19 mouse cellular contexts compared by ENCODE assay signal in genomic region chr17:34683686-34684220, GRCm38 (mm10). TPM values are rescaled to one million over a fixed set of nuclear protein-coding genes. Genes with fewer than 3 reads are reported as not detected.
A peak's percentile ranks its signal among the peaks of the same experiment; 100 is the strongest.
DNase-seq lines count a peak whose midpoint lies in the region; ATAC-seq and TF ChIP-seq lines count a peak whose summit lies in the region.
"Had no signal": no experiment of that assay in that cellular context is flagged by ENCODE, and none has a peak within 500 bp of the region (broad histone marks: within the 10 kb centered on the region; RNA-seq: fewer than 3 reads in every experiment).

No protein-coding gene starts in this region.

- no peaks in the 10 kb centered on the region for H3K9me3 ChIP-seq in limb, embryonic 13.5 days
- H3K9me3 ChIP-seq in limb, embryonic 10.5 days (replicated peaks), result no peaks in the 10 kb centered on the region
- H3K9me3 ChIP-seq in kidney, embryonic 16.5 days (ENCODE audit: low read length), result peaks cover 2% of the 10 kb centered on the region; the same call in 1 of the 2 replicates

- H3K27ac ChIP-seq in gastrocnemius, adult 2 months, result peak overlapping the region; percentile 84
- H3K27ac ChIP-seq in limb, embryonic 13.5 days, result peak overlapping the region; percentile 10; the same call in 1 of the 2 replicates
- no peak overlapping the region for H3K27ac ChIP-seq in limb, embryonic 10.5 days
- H3K27ac ChIP-seq in small intestine, adult 2 months (ENCODE audit: insufficient read depth, low read depth, low read length), result peak overlapping the region; percentile 9; the same call in 1 of the 2 replicates
- no peak overlapping the region for H3K27ac ChIP-seq in kidney, embryonic 16.5 days (ENCODE audit: low read length)
- H3K27ac ChIP-seq: kidney, postnatal 0 days had no signal

- H3K4me3 ChIP-seq in gastrocnemius, adult 2 months, result peak overlapping the region; percentile 35
- no peak overlapping the region for H3K4me3 ChIP-seq in limb, embryonic 13.5 days
- no peak overlapping the region for H3K4me3 ChIP-seq in limb, embryonic 10.5 days
- no peak overlapping the region for H3K4me3 ChIP-seq in small intestine, adult 2 months (ENCODE audit: low read depth, low read length)
- H3K4me3 ChIP-seq in kidney, embryonic 16.5 days (ENCODE audit: low read length), result no peak overlapping the region
- H3K4me3 ChIP-seq: erythroblast, embryonic 14.5 days had no signal

- H3K4me1 ChIP-seq in limb, embryonic 13.5 days, result peaks cover 22% of the 10 kb centered on the region
- peaks cover 15% of the 10 kb centered on the region for H3K4me1 ChIP-seq in limb, embryonic 10.5 days
- H3K4me1 ChIP-seq in small intestine, adult 2 months (ENCODE audit: control insufficient read depth, insufficient read depth, insufficient read length, low read length), result peaks cover 19% of the 10 kb centered on the region
- H3K4me1 ChIP-seq in kidney, embryonic 16.5 days (ENCODE audit: insufficient read depth, low read length), result peaks cover 4% of the 10 kb centered on the region; the same call in 1 of the 2 replicates

- no peak for ATAC-seq in limb, embryonic 13.5 days (ENCODE audit: low FRiP score, low read depth)
- ATAC-seq in kidney, embryonic 16.5 days (ENCODE audit: low FRiP score, low TSS enrichment), result no peak
- ATAC-seq: forebrain, embryonic 16.5 days had no signal

- H3K4me2 ChIP-seq in limb, embryonic 13.5 days (replicated peaks), result no peak overlapping the region
- no peak overlapping the region for H3K4me2 ChIP-seq in kidney, embryonic 16.5 days (replicated peaks; ENCODE audit: low read depth, low read length)

- 70% methylated on average over 10 of the region's 10 CpGs for WGBS in limb, embryonic 13.5 days
- WGBS in limb, embryonic 10.5 days, result 77% methylated on average over 10 of the region's 10 CpGs
- WGBS in small intestine, adult 2 months, result 62% methylated on average over 10 of the region's 10 CpGs
- WGBS in kidney, embryonic 16.5 days, result 61% methylated on average over 10 of the region's 10 CpGs

- DNase-seq in gastrocnemius, adult 2 months, result peak; percentile 26
- DNase-seq in gastrocnemius, adult 8-10 months (ENCODE audit: low spot score in 2 of 2), result no peak
- DNase-seq in limb, embryonic 10.5 days (ENCODE audit: low spot score), result no peak
- DNase-seq in adipocyte (ENCODE audit: low spot score), result peak; percentile 64
- DNase-seq in cerebellum, postnatal 25 days, result no peak
- DNase-seq: B cell, adult 2 months; cerebellum, adult 9-11 months; embryo, embryonic 11 days; gastrocnemius, postnatal 10 days; liver; midbrain, embryonic 14.5 days; right cerebral cortex, postnatal 25 days had no signal

- H3K36me3 ChIP-seq in limb, embryonic 13.5 days, result no peaks in the 10 kb centered on the region
- H3K36me3 ChIP-seq in limb, embryonic 10.5 days, result no peaks in the 10 kb centered on the region
- no peaks in the 10 kb centered on the region for H3K36me3 ChIP-seq in small intestine, adult 2 months (ENCODE audit: control insufficient read depth, insufficient read depth, low read length)
- H3K36me3 ChIP-seq in kidney, embryonic 16.5 days (ENCODE audit: insufficient read depth, low read length), result no peaks in the 10 kb centered on the region

- peaks cover 44% of the 10 kb centered on the region for H3K27me3 ChIP-seq in limb, embryonic 13.5 days
- H3K27me3 ChIP-seq in limb, embryonic 10.5 days (ENCODE audit: low read depth, poor library complexity, severe bottlenecking), result peaks cover 36% of the 10 kb centered on the region
- H3K27me3 ChIP-seq in small intestine, adult 2 months (ENCODE audit: control insufficient read depth, insufficient read depth, low read length), result no peaks in the 10 kb centered on the region; the same call in 1 of the 2 replicates
- peaks cover 8% of the 10 kb centered on the region for H3K27me3 ChIP-seq in kidney, embryonic 16.5 days (ENCODE audit: insufficient read depth, low read length)

- H3K9ac ChIP-seq in limb, embryonic 13.5 days, result no peak overlapping the region
- no peak overlapping the region for H3K9ac ChIP-seq in kidney, embryonic 16.5 days (replicated peaks; ENCODE audit: low read length)

- no peak for TF ChIP-seq POLR2A in small intestine, adult 2 months (IDR thresholded peaks at IDR 0.05; ENCODE audit: low read depth, low read length)

- no peak for TF ChIP-seq CTCF in gastrocnemius, adult 2 months (IDR thresholded peaks at IDR 0.05)
- no peak for TF ChIP-seq CTCF in small intestine, adult 2 months (IDR thresholded peaks at IDR 0.05; ENCODE audit: extremely low read depth, insufficient read length, insufficient replicate concordance, low read depth, low read length)

- intact Hi-C loops in gastrocnemius, adult 2 months (cut with DNase I), result no loop called here

RNA-seq across cellular contexts. Expression of gene Tnxb, which starts 13.4 kb away (rescaled TPM):
- 10 to 100 TPM; 30.7 to 41.6 TPM for total RNA-seq in gastrocnemius, adult 2 months (2021)
- total RNA-seq in gastrocnemius, adult 8-10 months (2022), result 10 to 100 TPM; 18.1 to 27.4 (median 23.3) TPM
- polyA plus RNA-seq in limb, embryonic 13.5 days (2015; fragmentation: Nextera tagmentation; extraction: Ambion mirVana), result 0.09 TPM in 2 replicates
- polyA plus RNA-seq in limb, embryonic 10.5 days (2016; fragmentation: Nextera tagmentation; extraction: Ambion mirVana), result not detected in 2 replicates
- polyA plus RNA-seq in small intestine, adult 2 months (2012; rRNA removed), result 12.1 and 12.5 TPM in 2 replicates
- 0.51 and 0.52 TPM in 2 replicates for polyA plus RNA-seq in kidney, embryonic 16.5 days (2015; fragmentation: Nextera tagmentation; extraction: Ambion mirVana)
- total RNA-seq: megakaryocyte progenitor cell, adult 5-6 weeks had no signal
- polyA plus RNA-seq: erythroblast, embryonic 14.5 days had no signal

RNA-seq across cellular contexts. Expression of gene Atf6b, which starts 36.8 kb away (rescaled TPM):
- total RNA-seq in gastrocnemius, adult 2 months (2021), result 1 to 10 TPM; 7.1 to 9.1 TPM
- total RNA-seq in gastrocnemius, adult 8-10 months (2022), result 1 to 10 TPM; 5.4 to 7.6 (median 6.3) TPM
- 97.6 and 99.6 TPM in 2 replicates for polyA plus RNA-seq in limb, embryonic 13.5 days (2015; fragmentation: Nextera tagmentation; extraction: Ambion mirVana)
- polyA plus RNA-seq in limb, embryonic 10.5 days (2016; fragmentation: Nextera tagmentation; extraction: Ambion mirVana), result 101 TPM in 2 replicates
- polyA plus RNA-seq in small intestine, adult 2 months (2012; rRNA removed), result 26.6 and 48.0 TPM in 2 replicates
- polyA plus RNA-seq in kidney, embryonic 16.5 days (2015; fragmentation: Nextera tagmentation; extraction: Ambion mirVana), result 103 and 106 TPM in 2 replicates

RNA-seq across cellular contexts. Expression of gene Fkbpl, which starts 39.2 kb away (rescaled TPM):
- total RNA-seq in gastrocnemius, adult 2 months (2021), result 1 to 10 TPM; 4.5 to 9.3 TPM
- 1 to 10 TPM; 5.3 to 9.4 (median 8.9) TPM for total RNA-seq in gastrocnemius, adult 8-10 months (2022)
- polyA plus RNA-seq in limb, embryonic 13.5 days (2015; fragmentation: Nextera tagmentation; extraction: Ambion mirVana), result 16.5 and 18.8 TPM in 2 replicates
- polyA plus RNA-seq in limb, embryonic 10.5 days (2016; fragmentation: Nextera tagmentation; extraction: Ambion mirVana), result 17.9 and 18.9 TPM in 2 replicates
- polyA plus RNA-seq in small intestine, adult 2 months (2012; rRNA removed), result 2.5 and 9.3 TPM in 2 replicates
- 17.5 and 17.7 TPM in 2 replicates for polyA plus RNA-seq in kidney, embryonic 16.5 days (2015; fragmentation: Nextera tagmentation; extraction: Ambion mirVana)

RNA-seq across cellular contexts. Expression of gene Prrt1, which starts 54.4 kb away (rescaled TPM):
- total RNA-seq in gastrocnemius, adult 2 months (2021), result under 1 TPM; 0.28 to 0.36 TPM
- total RNA-seq in gastrocnemius, adult 8-10 months (2022), result under 1 TPM in 3 of 4 experiments, not detected in 1; 0.12 to 0.35 (median 0.25) TPM
- polyA plus RNA-seq in limb, embryonic 13.5 days (2015; fragmentation: Nextera tagmentation; extraction: Ambion mirVana), result 0.25 and 0.40 TPM in 2 replicates
- polyA plus RNA-seq in limb, embryonic 10.5 days (2016; fragmentation: Nextera tagmentation; extraction: Ambion mirVana), result 0.08 TPM in 1 of 2 replicates, not detected in the other
- 5.5 and 8.0 TPM in 2 replicates for polyA plus RNA-seq in small intestine, adult 2 months (2012; rRNA removed)
- 0.23 and 0.29 TPM in 2 replicates for polyA plus RNA-seq in kidney, embryonic 16.5 days (2015; fragmentation: Nextera tagmentation; extraction: Ambion mirVana)
- polyA plus RNA-seq: erythroblast, embryonic 14.5 days had no signal

RNA-seq across cellular contexts. Expression of gene Ppt2, which starts 55.4 kb away (rescaled TPM):
- total RNA-seq in gastrocnemius, adult 2 months (2021), result 10 to 100 TPM; 40.5 to 42.2 TPM
- 10 to 100 TPM; 38.0 to 40.7 (median 39.9) TPM for total RNA-seq in gastrocnemius, adult 8-10 months (2022)
- polyA plus RNA-seq in limb, embryonic 13.5 days (2015; fragmentation: Nextera tagmentation; extraction: Ambion mirVana), result 22.8 and 24.4 TPM in 2 replicates
- polyA plus RNA-seq in limb, embryonic 10.5 days (2016; fragmentation: Nextera tagmentation; extraction: Ambion mirVana), result 21.0 and 21.6 TPM in 2 replicates
- 17.3 and 22.0 TPM in 2 replicates for polyA plus RNA-seq in small intestine, adult 2 months (2012; rRNA removed)
- polyA plus RNA-seq in kidney, embryonic 16.5 days (2015; fragmentation: Nextera tagmentation; extraction: Ambion mirVana), result 47.3 and 53.7 TPM in 2 replicates

Comparison
In these comparisons a context has a peak if more than half of its experiments do, and no peak if none do; other contexts are left out.
1. DNase-seq: peak in gastrocnemius, adult 2 months (single experiment) and adipocyte (single experiment); none in gastrocnemius, adult 8-10 months (0 of 2), limb, embryonic 10.5 days (single experiment) and cerebellum, postnatal 25 days (0 of 2).
2. H3K27ac ChIP-seq: peak in gastrocnemius, adult 2 months (single experiment), limb, embryonic 13.5 days (single experiment) and small intestine, adult 2 months (single experiment); none in limb, embryonic 10.5 days (single experiment) and kidney, embryonic 16.5 days (single experiment).